Mouse (Mus musculus): ENCODE results near the gene Atp2a2.

DNA sequence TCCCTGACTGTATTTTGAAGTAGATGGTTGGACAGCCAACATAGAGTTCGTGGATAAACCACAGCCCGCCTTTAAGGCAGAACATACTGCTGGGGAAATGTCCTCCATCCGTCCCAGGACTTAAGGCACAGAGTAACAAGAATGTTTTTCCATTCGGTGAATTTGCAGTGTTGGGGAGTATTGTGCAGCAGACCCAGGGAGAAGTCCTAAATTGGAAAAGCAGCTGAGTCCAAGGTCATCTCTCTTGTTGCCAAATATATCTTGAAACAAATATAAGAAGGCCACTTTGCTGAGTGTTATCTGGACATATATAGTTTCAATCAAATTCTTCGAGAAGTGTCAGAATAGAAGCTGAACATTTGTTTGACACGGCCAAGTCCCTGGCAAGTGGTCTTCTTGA lies 41.4 kb upstream of the Atp2a2 start:
- TF ChIP-seq POLR2A (IDR thresholded peaks at IDR 0.05; ENCODE audit: borderline replicate concordance, extremely low read depth, insufficient read depth, insufficient read length, poor library complexity, severe bottlenecking) (no peak), CTCF (IDR thresholded peaks at IDR 0.05; ENCODE audit: borderline replicate concordance, extremely low read depth, insufficient read depth, insufficient read length) (no peak)
